Mouse (Mus musculus): ENCODE measurements at regions not wholly inside any gene's neighbourhood (a gene's known extent, or its start where the extent isn't known, plus 50 kb on each side); places are given as distances from the start of the nearest gene placed in this dataset.

GRCm38 (mm10) chr2:73973774-73974173 is 62.6 kb upstream of the Atp5g3 start:
- Histone ChIP-seq H3K36me3 (no peaks in the 10 kb centered on the region), H3K27me3 (peaks cover 39% of the 10 kb centered on the region), H3K4me3 (no peak overlapping the region), H3K9ac (no peak overlapping the region), H3K4me2 (no peak overlapping the region), H3K4me1 (no peaks in the 10 kb centered on the region), H3K27ac (no peak overlapping the region), H3K9me3 (no peaks in the 10 kb centered on the region)
- ATAC-seq (ENCODE audit: insufficient number of reproducible peaks, insufficient read depth, low FRiP score, low TSS enrichment, low read depth): no peak
- 46% methylated on average over 3 of the region's 3 CpGs for WGBS

GRCm38 (mm10) chr2:73967618-73968017 is 56.5 kb upstream of the Atp5g3 start:
- H3K9ac ChIP-seq: no peak overlapping the region
- H3K4me3 ChIP-seq: no peak overlapping the region
- no peaks in the 10 kb centered on the region for H3K4me1 ChIP-seq
- no peaks in the 10 kb centered on the region for H3K9me3 ChIP-seq
- ATAC-seq (ENCODE audit: insufficient number of reproducible peaks, insufficient read depth, low FRiP score, low TSS enrichment, low read depth): no peak
- H3K27ac ChIP-seq: no peak overlapping the region
- H3K27me3 ChIP-seq: peaks cover 44% of the 10 kb centered on the region
- H3K4me2 ChIP-seq: no peak overlapping the region
- no peaks in the 10 kb centered on the region for H3K36me3 ChIP-seq
- 53% methylated on average over 7 of the region's 7 CpGs for WGBS

GRCm38 (mm10) chr2:73965595-73965994 is 54.5 kb upstream of the Atp5g3 start:
- WGBS: 12% methylated on average over 4 of the region's 4 CpGs
- Histone ChIP-seq H3K4me2 (no peak overlapping the region), H3K4me3 (no peak overlapping the region), H3K27ac (no peak overlapping the region), H3K9ac (no peak overlapping the region), H3K27me3 (peaks cover 30% of the 10 kb centered on the region), H3K36me3 (no peaks in the 10 kb centered on the region), H3K4me1 (no peaks in the 10 kb centered on the region), H3K9me3 (no peaks in the 10 kb centered on the region)
- no peak for ATAC-seq (ENCODE audit: insufficient number of reproducible peaks, insufficient read depth, low FRiP score, low TSS enrichment, low read depth)
